Mouse (Mus musculus) heart, adult 8-10 months (tissue): ENCODE data around the gene Htr6. TPM values are rescaled to one million over a fixed set of nuclear protein-coding genes. Genes with fewer than 3 reads are reported as not detected.

Source experiments
- DNase-seq: peaks from one replicate; pipeline ENCODE4 v3.0.0; 2022; ENCODE audit warnings: low spot score
- total RNA-seq, 4 experiments: library from RNA; stranded (reverse); gene quantifications; 2 replicates each; pipeline ENCODE4 v1.2.4; 2022

The Htr6 gene
- total RNA-seq, 4 experiments from 2014 or later = not detected

DNA sequence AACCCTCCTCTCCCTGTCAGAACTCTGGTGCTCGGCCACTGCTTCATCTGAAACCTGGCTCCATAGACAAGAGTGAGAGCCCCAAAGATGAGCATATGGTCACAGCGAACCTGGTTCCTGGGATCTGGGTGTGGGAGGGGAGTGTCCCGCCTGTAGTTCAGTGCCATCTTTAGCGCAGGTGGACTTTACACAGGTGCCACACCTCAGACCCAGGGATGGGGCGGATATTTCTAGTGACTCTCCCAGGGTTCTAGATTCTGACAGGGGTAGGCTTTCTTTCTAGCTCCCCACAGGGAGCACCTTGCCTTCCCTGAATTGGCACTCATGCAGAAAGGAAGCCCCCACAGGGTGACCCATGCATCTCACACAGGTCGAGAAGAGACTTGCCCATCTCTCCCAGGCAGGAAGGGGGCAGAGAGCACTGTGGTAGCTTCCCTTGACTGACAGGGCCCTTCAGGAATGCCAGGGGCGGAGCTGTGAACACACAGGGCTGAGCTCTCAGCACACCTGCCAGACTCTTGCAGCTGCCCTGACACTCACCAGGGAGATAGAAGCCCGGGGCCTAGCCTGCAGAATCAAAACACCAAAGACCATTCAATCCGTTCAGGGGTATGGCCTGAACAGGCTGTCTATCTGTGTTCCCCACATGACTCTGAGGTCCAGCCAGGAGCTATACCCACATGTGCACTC is 13.8 kb upstream of the Htr6 start:
- no peak for DNase-seq

DNA sequence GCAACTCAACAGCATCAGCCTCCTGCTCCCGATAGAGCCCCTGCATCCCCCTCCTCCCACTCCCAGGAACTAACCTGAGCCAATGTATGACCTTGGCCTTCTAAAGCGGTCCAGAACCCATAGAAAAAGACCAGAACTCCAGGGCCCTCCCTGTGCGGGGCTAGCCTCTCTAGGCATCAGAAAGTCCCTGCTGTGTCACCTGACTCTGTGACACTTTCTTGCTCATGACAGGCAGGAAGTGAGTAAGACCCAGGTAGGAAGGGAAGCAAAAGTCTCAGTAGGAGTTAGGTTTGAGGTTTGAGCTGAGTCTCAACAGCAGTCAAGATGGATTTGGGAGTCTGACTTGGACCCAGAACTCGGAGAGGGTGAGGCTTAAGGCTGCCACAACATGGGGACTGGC is 11.6 kb upstream of the Htr6 start:
- DNase-seq = no peak

DNA sequence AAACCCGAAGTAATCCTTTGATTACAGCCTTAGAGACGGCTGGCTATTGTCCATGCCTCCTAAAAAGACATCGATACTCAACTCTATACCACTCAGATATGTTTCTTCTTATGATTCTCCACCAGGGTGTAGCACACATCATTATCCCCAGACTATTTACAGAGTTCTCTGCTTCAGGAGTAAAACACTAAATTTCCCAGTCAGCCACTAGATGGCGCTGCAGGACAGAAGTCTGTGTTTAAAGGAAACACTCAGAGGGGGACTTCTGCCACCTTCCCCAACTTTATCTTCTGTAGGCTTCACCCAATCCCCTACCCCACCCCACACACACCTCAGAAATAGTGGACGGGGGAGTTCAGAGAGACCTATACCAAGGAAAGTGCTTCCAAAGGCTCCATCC is 10.7 kb upstream of the Htr6 start:
- DNase-seq = peak; percentile 85

DNA sequence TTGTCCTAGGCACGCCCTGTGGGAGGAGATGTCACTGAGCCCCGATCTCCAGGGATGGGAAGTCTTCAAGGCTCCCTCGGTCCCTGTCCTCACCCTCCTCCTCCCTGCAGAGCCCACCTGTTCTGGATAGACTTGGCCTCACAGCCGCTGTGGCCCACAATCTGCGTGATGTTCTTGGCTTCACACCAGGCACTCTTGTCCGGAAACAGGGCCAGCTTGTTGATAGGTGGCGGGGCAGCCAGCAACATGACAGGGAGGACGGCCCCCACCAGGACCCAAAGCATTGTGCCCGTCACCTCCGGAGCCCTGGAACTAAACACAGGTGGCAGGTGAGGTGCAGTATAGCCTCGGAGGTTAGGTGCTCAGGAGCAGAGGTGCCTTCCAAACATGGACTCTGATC is 10.0 kb upstream of the Htr6 start:
- no peak for DNase-seq

DNA sequence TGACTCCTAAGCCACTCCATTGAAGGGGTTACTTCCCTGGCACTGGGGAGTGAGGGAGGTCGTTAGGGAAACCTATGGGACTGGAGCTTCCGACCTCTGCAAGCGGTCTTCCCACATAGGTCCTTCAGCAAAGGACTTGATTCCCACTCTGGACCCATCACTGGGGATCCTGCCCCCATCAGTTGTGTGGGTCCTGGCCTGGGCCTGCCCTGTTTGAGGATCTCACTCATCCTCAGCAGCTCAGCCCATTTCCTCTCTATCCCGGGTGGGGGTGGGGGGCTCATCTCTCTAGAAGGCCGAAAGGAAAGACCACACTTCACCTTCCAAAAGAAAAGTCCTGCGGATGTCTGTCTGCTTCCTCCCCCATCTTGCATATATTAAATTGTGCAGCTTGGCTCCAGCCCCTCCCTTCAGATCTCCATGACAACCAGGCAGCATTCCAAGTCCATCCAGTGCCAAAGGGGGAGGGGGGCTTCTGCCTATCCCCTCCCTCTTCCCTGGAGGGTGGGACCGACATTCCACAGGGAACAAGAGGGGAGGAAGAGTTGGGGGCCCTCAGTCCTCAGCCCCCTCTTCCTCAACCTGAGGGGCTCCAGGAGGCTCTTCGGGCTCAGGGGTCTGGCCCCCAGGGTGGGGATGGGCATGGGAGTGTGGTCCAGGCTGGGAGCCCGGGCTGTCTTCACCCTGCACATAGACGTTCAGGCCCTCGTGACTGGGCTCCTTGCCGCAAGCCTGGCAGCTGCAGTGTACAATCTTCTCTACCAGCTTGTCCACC is 7.6 kb upstream of the Htr6 start:
- DNase-seq = no peak

DNA sequence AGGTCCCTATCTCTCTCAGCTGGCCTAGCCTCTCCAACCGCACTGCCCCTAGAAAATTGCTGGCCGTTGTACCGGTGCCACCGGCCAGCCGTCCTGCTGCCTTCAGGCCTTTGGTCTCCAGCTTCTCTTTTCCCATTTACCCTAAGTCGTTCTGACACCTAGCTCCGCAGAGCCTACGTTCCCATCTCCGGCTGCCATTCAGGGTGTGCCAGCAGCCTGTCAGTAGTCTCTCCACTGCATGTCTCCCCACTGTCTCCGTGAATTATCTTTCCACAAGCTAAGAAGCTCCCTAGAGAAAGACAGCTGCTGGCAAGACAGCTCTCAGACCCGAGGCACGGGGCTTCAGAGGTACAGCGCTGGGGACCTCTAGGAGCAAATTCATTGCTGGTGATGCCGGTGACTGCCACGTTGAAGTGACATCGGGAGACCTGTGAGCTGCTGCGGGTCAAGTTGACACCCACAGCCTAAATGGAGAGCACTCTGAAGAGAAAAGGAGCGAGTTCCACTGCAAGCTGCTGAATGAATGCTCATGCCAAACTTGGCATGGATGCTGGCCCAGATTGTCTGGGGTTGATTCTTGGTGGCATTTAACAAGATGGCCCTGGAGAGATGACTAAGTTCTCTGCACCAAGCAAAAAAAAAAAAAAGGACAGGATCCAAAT is 6.0 kb upstream of the Htr6 start:
- no peak for DNase-seq

DNA sequence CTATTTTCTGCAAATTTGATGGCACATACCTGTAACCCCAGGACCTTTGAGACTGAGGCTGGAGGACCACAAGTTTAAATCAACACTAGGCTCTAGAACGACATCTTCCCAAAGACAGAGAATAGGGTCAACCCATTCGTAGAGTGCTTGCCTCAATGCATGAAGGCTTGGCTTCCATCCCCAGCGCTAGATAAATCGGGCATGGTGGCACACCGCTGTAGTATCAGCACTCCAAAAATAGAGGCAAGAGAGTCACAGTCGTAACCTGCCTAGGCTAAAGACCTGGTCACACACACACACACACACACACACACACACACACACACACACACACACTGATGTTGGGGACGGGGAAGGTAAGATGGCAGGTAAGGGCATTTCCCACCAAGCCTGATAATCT is 4.9 kb upstream of the Htr6 start:
- no peak for DNase-seq

DNA sequence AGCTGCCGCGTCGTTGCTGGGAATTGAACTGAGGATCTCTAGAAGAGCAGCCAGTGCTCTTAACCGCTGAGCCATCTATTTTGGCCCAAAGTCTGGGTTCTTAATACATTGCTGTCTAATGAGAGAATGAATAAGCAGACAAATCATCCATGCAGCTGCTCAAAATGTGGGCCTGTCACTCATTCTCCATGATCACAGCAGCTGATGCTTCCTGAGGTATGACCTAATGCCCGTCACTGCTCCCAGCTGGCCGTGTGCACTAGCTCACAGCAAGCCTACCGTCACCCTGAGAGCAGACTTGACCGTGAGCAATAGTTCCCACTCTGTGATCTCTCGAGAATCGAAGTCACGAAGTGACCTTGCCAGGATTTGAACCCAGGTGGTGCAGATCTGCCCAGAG is 4.1 kb upstream of the Htr6 start:
- no peak for DNase-seq

DNA sequence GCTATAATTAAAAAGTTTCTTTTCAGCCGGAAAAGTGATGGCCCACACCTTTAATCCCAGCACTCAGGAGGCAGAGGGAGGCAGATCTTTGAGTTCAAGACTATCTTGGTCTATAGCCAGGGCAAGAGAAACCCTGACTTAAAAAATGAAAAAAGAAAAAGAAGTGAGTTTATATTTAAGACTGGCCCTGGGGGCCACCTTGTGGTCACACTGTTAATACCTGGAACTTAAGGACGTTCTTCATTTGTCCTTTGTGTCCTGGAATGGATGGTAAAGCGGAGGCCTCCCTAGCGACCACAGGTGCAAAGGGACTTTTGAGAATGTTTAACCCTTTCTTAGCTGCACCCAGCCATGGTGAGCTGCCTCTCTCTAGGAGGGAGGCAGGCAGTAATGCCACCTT is 3.4 kb upstream of the Htr6 start:
- no peak for DNase-seq

DNA sequence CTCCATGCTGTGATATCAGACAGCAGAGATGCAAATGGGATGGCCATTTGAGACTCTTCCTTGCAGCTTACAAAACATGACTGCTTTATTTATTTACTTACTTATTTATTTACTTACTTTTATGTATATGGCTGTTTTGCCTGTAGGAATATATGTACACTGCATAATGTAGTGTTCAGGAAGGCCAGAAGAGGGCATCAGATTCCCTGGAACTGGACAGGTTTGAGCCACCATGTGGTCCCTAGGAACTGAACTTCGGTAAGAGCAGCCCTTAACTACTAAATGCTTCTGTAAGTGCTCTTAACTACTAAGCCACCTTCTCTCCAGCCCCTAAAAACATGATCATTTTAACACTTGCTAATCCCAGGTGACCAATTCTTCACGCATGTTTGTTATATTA is 2.9 kb upstream of the Htr6 start:
- DNase-seq = no peak

DNA sequence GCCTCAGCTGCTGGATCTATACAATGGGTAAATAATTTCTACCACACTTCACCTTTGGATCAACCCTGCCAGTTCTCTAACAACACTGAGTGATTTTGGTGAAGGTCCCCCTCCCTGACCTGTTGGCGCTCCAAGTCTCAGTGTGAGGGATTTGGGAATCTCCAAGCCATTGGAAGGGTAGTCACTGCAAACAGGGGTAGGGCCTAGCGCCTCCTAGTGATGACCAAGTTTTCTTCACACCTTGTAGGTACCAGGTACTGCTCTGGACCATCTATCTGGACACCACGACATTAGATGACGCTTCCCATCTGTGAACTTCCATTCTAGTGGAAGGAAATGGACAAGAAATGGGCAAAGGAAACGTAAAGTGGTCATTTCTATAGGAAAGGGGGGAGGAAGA is 545 bp upstream of the Htr6 start:
- DNase-seq = no peak

DNA sequence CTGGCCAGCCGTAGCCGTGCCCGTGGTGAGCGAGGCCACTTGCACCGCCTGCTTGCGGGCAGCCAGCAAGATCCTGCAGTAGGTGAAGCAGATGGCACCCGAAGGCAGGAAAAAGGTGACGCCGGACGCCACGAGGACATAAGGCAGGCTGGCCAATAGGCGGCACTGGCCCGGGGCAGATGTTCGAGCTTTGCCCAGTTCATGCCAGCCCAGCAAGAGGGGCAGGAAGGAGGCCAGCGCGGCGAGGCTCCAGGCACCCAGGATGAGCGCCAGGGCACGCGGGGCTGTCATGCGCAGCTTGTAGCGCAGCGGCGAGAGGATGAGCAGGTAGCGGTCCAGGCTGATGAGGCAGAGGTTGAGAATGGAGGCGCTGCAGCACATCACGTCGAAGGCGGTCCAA is 1.3 kb downstream of the Htr6 start:
- no peak for DNase-seq

DNA sequence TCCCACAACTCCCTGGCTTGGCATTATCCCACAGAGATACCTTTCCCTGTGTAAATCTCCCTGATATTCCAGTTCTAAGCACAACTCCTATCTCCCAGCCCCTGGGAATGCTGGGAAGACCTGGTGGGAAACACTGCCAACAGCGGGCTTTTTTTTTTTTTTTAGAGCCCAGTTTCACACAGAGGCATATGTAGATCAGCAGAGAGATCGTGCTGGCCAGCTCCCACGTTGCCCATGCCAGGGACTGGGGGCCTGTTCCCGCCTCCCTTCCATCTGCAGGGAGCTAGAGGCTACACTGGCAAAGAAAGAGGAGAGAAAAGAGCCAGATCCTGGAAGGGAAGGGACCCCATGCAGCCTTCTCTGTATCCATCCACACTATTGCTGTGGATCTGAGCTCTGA is 7.1 kb downstream of the Htr6 start:
- no peak for DNase-seq

DNA sequence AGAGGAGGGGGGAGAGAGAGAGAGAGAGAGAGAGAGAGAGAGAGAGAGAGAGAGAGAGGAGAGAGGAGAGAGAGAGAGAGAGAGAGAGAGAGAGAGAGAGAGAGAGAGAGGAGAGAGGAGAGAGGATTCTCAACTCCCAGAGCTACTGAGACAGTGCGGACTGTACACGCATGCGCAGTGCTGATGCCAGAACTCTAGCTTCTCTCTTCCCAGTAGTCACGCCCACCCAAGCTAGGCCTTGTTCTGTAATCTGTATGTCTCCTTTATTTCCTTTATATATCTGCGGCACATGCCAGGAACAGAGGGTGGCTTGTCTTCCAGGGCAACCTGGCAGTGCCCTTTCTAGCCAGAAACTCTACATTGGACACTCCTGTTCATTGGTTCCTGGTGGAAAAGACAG is 10.5 kb downstream of the Htr6 start:
- no peak for DNase-seq

DNA sequence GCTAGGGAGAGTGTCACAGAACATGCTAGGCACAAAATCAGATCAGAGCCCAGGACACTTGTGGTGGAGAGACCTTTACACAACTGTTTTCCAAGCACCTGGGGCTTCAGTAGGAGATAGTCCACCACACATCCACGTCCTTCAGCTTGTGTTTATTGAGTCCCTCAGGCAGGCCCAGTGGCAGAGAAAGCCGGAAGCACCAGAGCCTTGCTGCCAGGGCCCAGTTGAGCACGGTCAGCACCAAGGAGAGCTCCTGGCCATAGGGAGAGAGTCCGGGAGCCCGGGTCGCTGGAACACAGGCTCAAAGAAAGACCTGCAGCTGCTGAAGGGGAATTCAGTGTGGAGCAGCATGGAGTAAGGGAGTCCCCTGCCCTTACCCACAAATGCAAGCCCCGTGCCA is 15.8 kb downstream of the Htr6 start:
- DNase-seq = no peak

DNA sequence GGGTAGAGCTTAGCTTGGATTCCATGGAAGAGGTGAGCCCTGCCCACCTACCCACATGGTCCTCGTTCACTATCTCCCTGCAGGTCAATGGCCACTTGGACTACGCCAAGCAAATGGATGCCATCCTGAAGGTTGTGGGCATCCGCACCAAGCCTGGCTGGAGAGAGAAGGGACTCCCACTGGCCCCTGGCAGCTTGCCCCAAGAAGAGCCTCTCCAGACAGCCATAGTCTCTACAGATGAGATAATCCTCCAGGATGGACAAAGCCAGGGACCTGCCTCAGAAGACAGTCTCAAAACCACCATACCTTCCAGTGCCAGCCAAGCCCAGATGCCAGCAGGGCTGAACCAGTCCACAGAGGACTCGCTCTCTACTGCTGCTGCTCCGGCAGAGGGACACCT is 17.3 kb downstream of the Htr6 start:
- DNase-seq = no peak

DNA sequence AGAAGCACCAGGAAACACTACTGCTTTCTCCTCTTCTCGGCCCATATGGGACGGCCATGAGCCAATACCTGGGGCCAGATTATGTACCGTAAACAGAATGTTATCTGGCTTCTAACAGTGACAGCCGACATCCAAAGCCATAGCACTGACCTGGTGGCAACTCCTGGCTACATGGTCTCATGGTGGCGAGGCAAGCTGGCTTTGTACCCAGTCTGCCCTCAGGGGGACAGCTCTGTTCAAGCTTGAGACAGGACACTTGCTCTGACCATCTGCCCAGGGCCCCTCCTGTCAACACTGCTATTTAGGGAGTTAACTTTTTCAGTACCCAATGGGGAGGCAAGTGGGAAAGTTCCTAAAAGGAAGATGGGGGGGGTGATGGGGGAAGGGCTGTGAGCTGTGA is 18.1 kb downstream of the Htr6 start:
- DNase-seq = no peak

DNA sequence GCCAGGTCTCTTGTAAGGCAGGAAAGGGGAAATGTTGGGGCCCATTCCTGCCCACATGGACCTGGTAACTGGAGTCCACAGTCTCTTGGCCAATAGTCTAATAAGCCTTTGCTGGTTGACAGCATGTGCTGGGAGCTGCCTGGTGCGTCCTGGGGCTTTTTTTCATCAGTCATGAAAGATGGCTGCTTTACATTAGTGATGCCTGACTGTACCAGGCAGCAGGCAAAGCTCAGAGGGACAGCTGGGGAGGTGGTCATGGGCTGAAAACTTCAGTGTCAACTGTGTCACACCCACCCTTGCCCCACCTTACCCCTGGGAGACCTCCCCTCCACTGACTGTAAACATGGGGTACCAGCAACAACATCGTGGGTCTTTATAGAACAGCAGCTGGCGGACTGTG is 19.6 kb downstream of the Htr6 start:
- DNase-seq = no peak

DNA sequence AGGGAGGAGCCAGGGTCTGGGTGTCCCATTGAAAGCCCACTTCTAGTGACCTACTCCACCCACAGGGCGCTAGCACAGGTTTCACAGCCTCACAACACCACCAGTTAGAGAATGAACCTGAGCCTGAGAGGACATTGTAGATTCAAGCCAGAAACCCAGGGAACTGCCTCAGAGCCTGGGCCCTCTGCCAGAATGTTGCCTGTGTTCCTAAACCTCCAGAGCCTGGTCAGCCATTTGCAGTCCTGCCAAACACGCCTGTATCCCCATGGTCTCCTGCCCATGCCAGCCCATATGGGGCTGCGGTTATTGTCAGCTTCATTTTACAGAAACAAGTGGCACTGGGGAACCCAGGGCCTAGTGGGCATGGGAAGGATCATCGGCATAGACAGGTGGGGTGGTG is 20.0 kb downstream of the Htr6 start:
- no peak for DNase-seq

DNA sequence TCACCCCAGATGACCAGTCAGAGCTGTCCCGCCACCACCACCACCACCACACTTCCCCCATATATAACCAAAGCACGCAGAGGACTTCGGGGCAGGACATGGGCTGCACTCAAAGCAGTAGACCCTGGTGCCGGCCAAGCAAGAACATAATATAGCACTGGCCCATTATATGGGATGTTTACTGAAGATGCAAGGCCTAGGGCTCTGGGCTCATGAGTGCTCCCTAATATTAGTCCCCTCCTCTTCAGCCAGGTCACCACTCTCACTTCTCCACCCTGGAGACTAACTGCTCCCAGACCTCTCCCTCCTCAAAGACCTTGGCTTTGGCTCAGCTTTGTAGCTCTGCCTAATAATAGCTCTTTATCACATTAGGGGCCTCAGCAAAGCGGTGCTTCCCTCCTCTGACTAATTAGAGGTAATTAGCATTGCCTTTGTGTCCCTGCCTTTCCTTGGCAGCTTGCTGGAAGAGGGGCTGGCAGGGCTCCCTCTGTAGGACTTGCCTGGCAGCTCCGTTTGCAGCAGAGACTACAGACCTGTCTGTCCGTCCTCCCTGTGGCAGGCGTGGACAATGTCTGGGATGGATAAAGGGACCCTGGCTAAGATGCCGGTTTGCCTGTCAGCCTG is 21.0 kb downstream of the Htr6 start:
- no peak for DNase-seq

DNA sequence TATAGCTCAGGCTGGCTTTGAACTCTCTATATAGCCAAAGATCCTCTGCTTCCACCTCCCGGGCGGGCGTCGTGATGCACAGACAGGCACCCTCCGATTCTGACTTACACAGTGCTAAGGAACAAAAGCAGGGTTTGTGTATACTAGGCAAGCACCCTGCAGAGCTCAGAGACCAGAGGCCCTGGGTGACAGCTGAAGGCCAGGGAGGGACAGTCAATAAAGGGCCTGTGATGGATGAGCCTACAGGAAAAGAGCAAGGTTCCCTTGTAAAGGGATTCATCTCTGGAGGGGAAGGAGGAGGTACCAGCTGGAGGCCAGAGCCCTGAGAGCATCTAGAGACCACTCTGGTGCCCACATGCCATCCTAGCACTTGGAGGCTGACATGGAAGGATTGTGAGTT is 22.0 kb downstream of the Htr6 start:
- no peak for DNase-seq

DNA sequence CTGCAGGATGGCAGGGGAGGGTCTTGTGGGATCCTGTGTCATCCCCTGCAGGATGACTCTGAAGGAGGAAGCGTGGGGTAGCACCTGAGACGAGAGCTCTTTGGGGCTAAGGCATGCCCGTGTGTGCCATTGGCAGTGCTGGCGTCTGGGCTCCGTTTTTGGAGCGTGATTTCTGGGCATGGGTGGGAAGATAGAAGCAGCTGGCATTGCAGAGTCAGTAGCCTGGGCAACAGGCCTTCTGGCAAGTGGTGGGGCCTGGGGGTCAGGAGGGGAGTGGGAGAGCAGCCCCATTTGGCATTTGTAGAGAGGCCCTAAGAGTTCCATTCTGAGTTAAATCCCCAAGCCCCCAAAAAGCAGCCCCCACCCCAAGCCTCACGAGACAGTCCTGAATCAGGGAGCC is 22.6 kb downstream of the Htr6 start:
- DNase-seq = no peak

DNA sequence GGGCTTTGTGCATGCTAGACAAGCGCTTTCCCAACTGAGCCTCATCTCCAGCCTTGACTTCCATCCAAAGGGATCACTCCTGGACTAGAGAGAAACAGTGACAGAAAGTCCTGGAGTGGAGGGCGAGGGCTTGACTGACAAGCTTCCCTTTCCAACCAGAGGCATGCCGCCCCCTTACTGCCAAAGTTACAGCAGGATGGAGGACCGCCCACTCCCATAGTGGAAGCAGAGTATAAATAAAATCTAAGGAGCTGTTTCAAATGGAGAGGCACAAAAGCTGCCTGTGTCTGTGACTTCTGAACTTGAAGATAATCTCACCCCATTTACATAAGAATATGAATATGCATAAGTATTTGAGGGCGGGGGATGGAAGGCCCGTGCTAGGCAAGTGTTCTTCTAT is 26.9 kb downstream of the Htr6 start:
- no peak for DNase-seq
